8 mouse cellular contexts compared by ENCODE assay signal in genomic region chr1:93685401-93686244, GRCm38 (mm10). TPM values are rescaled to one million over a fixed set of nuclear protein-coding genes. Genes with fewer than 3 reads are reported as not detected.
DNase-seq lines count a peak whose midpoint lies in the region; ATAC-seq lines count a peak whose summit lies in the region.

Gene Bok, plus strand, starts transcription at chr1:93685660.

- 0 out of 2 replicates have a peak, but pooled peaks cover 3% of the 10 kb centered on the region for H3K27me3 ChIP-seq in intestine, embryonic 16.5 days (replicated peaks; ENCODE audit: control insufficient read depth, insufficient read depth, low read length)
- H3K27me3 ChIP-seq in limb, embryonic 11.5 days (ENCODE audit: control insufficient read depth, insufficient read depth, low read length): peaks cover 2% of the 10 kb centered on the region; the same call in 1 of the 2 replicates
- peaks cover 35% of the 10 kb centered on the region for H3K27me3 ChIP-seq in midbrain, embryonic 12.5 days
- no peaks in the 10 kb centered on the region for H3K27me3 ChIP-seq in stomach, embryonic 14.5 days (ENCODE audit: control insufficient read depth, insufficient read depth, low read length)

- no peaks in the 10 kb centered on the region for H3K36me3 ChIP-seq in intestine, embryonic 16.5 days (ENCODE audit: control insufficient read depth, insufficient read depth, low read length)
- no peaks in the 10 kb centered on the region; the same call in 1 of the 2 replicates for H3K36me3 ChIP-seq in limb, embryonic 11.5 days (ENCODE audit: control insufficient read depth, insufficient read depth, low read length)
- no peaks in the 10 kb centered on the region for H3K36me3 ChIP-seq in midbrain, embryonic 12.5 days
- peaks cover 5% of the 10 kb centered on the region; the same call in 1 of the 2 replicates for H3K36me3 ChIP-seq in stomach, embryonic 14.5 days (ENCODE audit: control insufficient read depth, insufficient read depth, low read length)

- peak within 1 kb of the TSS; percentile 93 for H3K4me2 ChIP-seq in intestine, embryonic 16.5 days (ENCODE audit: low read depth, low read length)
- peak within 1 kb of the TSS; percentile 80 for H3K4me2 ChIP-seq in limb, embryonic 11.5 days (ENCODE audit: low read depth, severe bottlenecking)
- H3K4me2 ChIP-seq in midbrain, embryonic 12.5 days (replicated peaks): peak within 1 kb of the TSS; percentile 84
- H3K4me2 ChIP-seq in stomach, embryonic 14.5 days (replicated peaks; ENCODE audit: low read depth, low read length): peak within 1 kb of the TSS; percentile 89

- WGBS in intestine, embryonic 16.5 days: under 1% methylated on average over 78 of the region's 78 CpGs
- WGBS in limb, embryonic 11.5 days: under 1% methylated on average over 76 of the region's 78 CpGs
- 1% methylated on average over 78 of the region's 78 CpGs for WGBS in midbrain, embryonic 12.5 days
- under 1% methylated on average over 78 of the region's 78 CpGs for WGBS in stomach, embryonic 14.5 days

- H3K4me3 ChIP-seq in intestine, embryonic 16.5 days (ENCODE audit: low read length): peak within 1 kb of the TSS; percentile 71
- peak within 1 kb of the TSS; percentile 58 for H3K4me3 ChIP-seq in limb, embryonic 11.5 days (ENCODE audit: low read depth, low read length)
- peak within 1 kb of the TSS; percentile 57 for H3K4me3 ChIP-seq in midbrain, embryonic 12.5 days
- H3K4me3 ChIP-seq in stomach, embryonic 14.5 days (ENCODE audit: low read depth, low read length): peak within 1 kb of the TSS; percentile 56

- H3K27ac ChIP-seq in intestine, embryonic 16.5 days (ENCODE audit: low read length): peak within 1 kb of the TSS; percentile 60
- H3K27ac ChIP-seq in limb, embryonic 11.5 days (replicated peaks; ENCODE audit: low read depth, low read length): no peak within 1 kb of the TSS
- H3K27ac ChIP-seq in midbrain, embryonic 12.5 days (replicated peaks): peak within 1 kb of the TSS; percentile 10; the same call in 1 of the 2 replicates
- H3K27ac ChIP-seq in stomach, embryonic 14.5 days (ENCODE audit: low read length): peak within 1 kb of the TSS; percentile 48

- peaks cover 12% of the 10 kb centered on the region for H3K4me1 ChIP-seq in intestine, embryonic 16.5 days (ENCODE audit: control insufficient read depth, insufficient read depth, low read length)
- H3K4me1 ChIP-seq in limb, embryonic 11.5 days (ENCODE audit: control insufficient read depth, insufficient read depth, low read length): peaks cover 3% of the 10 kb centered on the region; the same call in 1 of the 2 replicates
- peaks cover 12% of the 10 kb centered on the region; the same call in 1 of the 2 replicates for H3K4me1 ChIP-seq in midbrain, embryonic 12.5 days
- 0 out of 2 replicates have a peak, but pooled peaks cover 10% of the 10 kb centered on the region for H3K4me1 ChIP-seq in stomach, embryonic 14.5 days (ENCODE audit: control insufficient read depth, insufficient read depth, low read length)

- no peaks in the 10 kb centered on the region for H3K9me3 ChIP-seq in intestine, embryonic 16.5 days (ENCODE audit: control insufficient read depth, low read length)
- H3K9me3 ChIP-seq in limb, embryonic 11.5 days (ENCODE audit: control insufficient read depth, low read length): no peaks in the 10 kb centered on the region
- H3K9me3 ChIP-seq in midbrain, embryonic 12.5 days: no peaks in the 10 kb centered on the region
- H3K9me3 ChIP-seq in stomach, embryonic 14.5 days (ENCODE audit: control insufficient read depth, low read depth, low read length): no peaks in the 10 kb centered on the region

- peak; percentile 45 for ATAC-seq in granulocyte monocyte progenitor cell, adult 5-6 weeks (replicated peaks; ENCODE audit: poor library complexity, severe bottlenecking)
- peak; percentile 70 for ATAC-seq in intestine, embryonic 16.5 days
- ATAC-seq in limb, embryonic 11.5 days (ENCODE audit: insufficient number of reproducible peaks, low FRiP score, low TSS enrichment, low read depth): 0 out of 2 replicates have a peak, but pooled peaks have one; percentile 19
- peak; percentile 55 for ATAC-seq in midbrain, embryonic 12.5 days (ENCODE audit: low FRiP score, low read depth)
- ATAC-seq in stomach, embryonic 14.5 days (ENCODE audit: insufficient number of reproducible peaks, insufficient read depth, low FRiP score, low read depth): peak; percentile 47

- peak within 1 kb of the TSS; percentile 80 for H3K9ac ChIP-seq in intestine, embryonic 16.5 days (ENCODE audit: low read depth, low read length)
- H3K9ac ChIP-seq in limb, embryonic 11.5 days (ENCODE audit: low read length): peak within 1 kb of the TSS; percentile 57
- peak within 1 kb of the TSS; percentile 62 for H3K9ac ChIP-seq in midbrain, embryonic 12.5 days (replicated peaks)
- peak within 1 kb of the TSS; percentile 46 for H3K9ac ChIP-seq in stomach, embryonic 14.5 days (replicated peaks; ENCODE audit: low read depth, low read length)

- DNase-seq in spleen, adult 18-20 months: peak; percentile 28 to 34
- no peak for DNase-seq in spleen, postnatal 14 days (ENCODE audit: low spot score in 2 of 2)
- peak; percentile 79 for DNase-seq in embryo, embryonic 9.5 days (ENCODE audit: extremely low spot score)
- DNase-seq in limb, embryonic 11.5 days (ENCODE audit: low spot score): peak; percentile 75

RNA-seq across cellular contexts. Expression of gene Bok, which starts in this region (rescaled TPM):
- 0.43 and 0.60 TPM in 2 replicates for total RNA-seq in granulocyte monocyte progenitor cell, adult 5-6 weeks (2014; fragmentation: Nextera tagmentation)
- total RNA-seq in granulocyte monocyte progenitor cell, adult 5-6 weeks (2017): 0.26 and 0.43 TPM in 2 replicates
- 44.7 and 53.0 TPM in 2 replicates for polyA plus RNA-seq in intestine, embryonic 16.5 days (2015; fragmentation: Nextera tagmentation; extraction: Ambion mirVana)
- polyA plus RNA-seq in limb, embryonic 11.5 days (2014; fragmentation: Nextera tagmentation; extraction: Ambion mirVana): 29.2 and 29.3 TPM in 2 replicates
- 40.6 and 43.3 TPM in 2 replicates for polyA plus RNA-seq in midbrain, embryonic 12.5 days (2016; fragmentation: Nextera tagmentation; extraction: Ambion mirVana)
- 54.1 and 58.0 TPM in 2 replicates for polyA plus RNA-seq in stomach, embryonic 14.5 days (2014; fragmentation: Nextera tagmentation; extraction: Ambion mirVana)

Comparison
In these comparisons a context has a peak if more than half of its experiments do, and no peak if none do; other contexts are left out.
1. DNase-seq: peak in spleen, adult 18-20 months (2 of 2), embryo, embryonic 9.5 days (single experiment) and limb, embryonic 11.5 days (single experiment); none in spleen, postnatal 14 days (0 of 2).
2. Peak in ATAC-seq in granulocyte monocyte progenitor cell, adult 5-6 weeks; RNA of the gene not detected or under 1 TPM.
3. ATAC-seq: peak in every context shown above with its lines; median percentile 70 in intestine, embryonic 16.5 days; 55 in midbrain, embryonic 12.5 days; 47 in stomach, embryonic 14.5 days; 45 in granulocyte monocyte progenitor cell, adult 5-6 weeks; 19 in limb, embryonic 11.5 days.
4. Peak in every context shown above with its lines, with median percentiles within 50 percentile points of each other: H3K4me2 ChIP-seq, H3K4me3 ChIP-seq and H3K9ac ChIP-seq.